Mouse (Mus musculus) cerebellum, adult 9-10 months (tissue): ENCODE results near the gene Il4.
"Not testable (repeated sequence)": the region's sequence is repeated elsewhere in the genome, so short reads cannot be mapped to it uniquely, and the experiment has no call there.

Experiments
- DNase-seq: peaks from one replicate; pipeline ENCODE4 v3.0.0; 2022

Il4 gene

GRCm38 (mm10) chr11:53559980-53560379 is 58.5 kb downstream of the Il4 start:
- not testable (repeated sequence) for DNase-seq

GRCm38 (mm10) chr11:53557992-53558391 is 60.5 kb downstream of the Il4 start:
- not testable (repeated sequence) for DNase-seq

GRCm38 (mm10) chr11:53556529-53556928 is 61.9 kb downstream of the Il4 start:
- DNase-seq: not testable (repeated sequence)
